Mouse (Mus musculus) monocyte, adult 2 months (primary cell): ENCODE data around the gene Fggy.

Experiments used
- DNase-seq, 2 experiments: peaks; one replicate each; pipeline ENCODE4 v3.0.0; 2022; ENCODE audit warnings: low spot score in 2 of 2, low read depth in 1 of 2

Fggy gene

GRCm38 (mm10) chr4:95588722-95589283, 31.5 kb downstream of the Fggy start:
- DNase-seq: no peak

GRCm38 (mm10) chr4:95590878-95591277, 33.6 kb downstream of the Fggy start:
- DNase-seq: no peak

- DNase-seq: no peak
These were observed 39.9 kb downstream of the Fggy start for GRCm38 (mm10) chr4:95597208-95597607.

GRCm38 (mm10) chr4:95601776-95602175, 44.5 kb downstream of the Fggy start:
- DNase-seq: no peak

- DNase-seq: no peak
These were observed 45.9 kb downstream of the Fggy start for GRCm38 (mm10) chr4:95603254-95603653.

GRCm38 (mm10) chr4:95610663-95611062, 53.4 kb downstream of the Fggy start:
- DNase-seq: no peak

- no peak for DNase-seq
These were observed 54.1 kb downstream of the Fggy start for GRCm38 (mm10) chr4:95611390-95611789.

GRCm38 (mm10) chr4:95621046-95621445, 63.7 kb downstream of the Fggy start:
- DNase-seq: no peak

- DNase-seq: no peak
These were observed 67.4 kb downstream of the Fggy start for GRCm38 (mm10) chr4:95624696-95625095.

- DNase-seq: no peak
These were observed 68.3 kb downstream of the Fggy start for GRCm38 (mm10) chr4:95625651-95626050.

GRCm38 (mm10) chr4:95626186-95626585, 68.9 kb downstream of the Fggy start:
- DNase-seq: no peak

- no peak for DNase-seq
These were observed 77.6 kb downstream of the Fggy start for GRCm38 (mm10) chr4:95634903-95635302.

GRCm38 (mm10) chr4:95636937-95637749, 79.8 kb downstream of the Fggy start:
- DNase-seq: no peak

GRCm38 (mm10) chr4:95638063-95638462, 80.8 kb downstream of the Fggy start:
- DNase-seq: no peak

GRCm38 (mm10) chr4:95640831-95641230, 83.5 kb downstream of the Fggy start:
- DNase-seq: no peak

- no peak for DNase-seq
These were observed 86.7 kb downstream of the Fggy start for GRCm38 (mm10) chr4:95644048-95644447.

- no peak for DNase-seq
These were observed 91.7 kb downstream of the Fggy start for GRCm38 (mm10) chr4:95648801-95649551.

- no peak for DNase-seq
These were observed 92.2 kb downstream of the Fggy start for GRCm38 (mm10) chr4:95649552-95649905.

- DNase-seq: no peak
These were observed 92.7 kb downstream of the Fggy start for GRCm38 (mm10) chr4:95649980-95650379.

- no peak for DNase-seq
These were observed 94.7 kb downstream of the Fggy start for GRCm38 (mm10) chr4:95652044-95652443.

- no peak for DNase-seq
These were observed 96.1 kb downstream of the Fggy start for GRCm38 (mm10) chr4:95653296-95653912.

GRCm38 (mm10) chr4:95653913-95654301, 96.6 kb downstream of the Fggy start:
- DNase-seq: no peak
